Mouse (Mus musculus): ENCODE results near the gene Ncf4.
"Not testable (repeated sequence)": the region's sequence is repeated elsewhere in the genome, so short reads cannot be mapped to it uniquely, and the experiment has no call there.

DNA sequence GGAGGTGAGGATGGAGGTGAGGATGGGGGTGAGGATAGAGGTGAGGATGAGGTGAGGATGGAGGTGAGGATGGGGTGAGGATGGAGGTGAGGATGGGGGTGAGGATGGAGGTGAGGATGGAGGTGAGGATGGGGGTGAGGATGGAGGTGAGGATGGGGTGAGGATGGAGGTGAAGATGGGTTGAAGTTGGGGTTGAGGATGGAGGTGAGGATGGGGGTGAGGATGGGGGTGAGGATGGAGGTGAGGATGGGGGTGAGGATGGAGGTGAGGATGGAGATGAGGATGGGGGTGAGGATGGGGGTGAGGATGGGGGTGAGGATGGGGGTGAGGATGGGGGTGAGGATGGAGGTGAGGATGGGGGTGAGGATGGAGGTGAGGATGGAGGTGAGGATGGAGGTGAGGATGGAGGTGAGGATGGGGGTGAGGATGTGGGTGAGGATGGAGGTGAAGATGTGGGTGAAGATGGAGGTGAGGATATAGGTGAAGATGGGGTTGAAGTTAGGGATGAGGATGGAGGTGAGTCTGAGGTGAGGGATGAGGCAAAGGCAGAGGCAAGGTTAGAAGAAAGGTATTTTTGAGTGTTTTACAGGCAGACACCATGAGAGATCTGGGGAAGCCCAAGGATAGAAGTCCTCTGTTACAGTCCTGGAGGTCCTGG is 12.1 kb downstream of the Ncf4 start:
- not testable (repeated sequence) for TF ChIP-seq GATA1 (IDR thresholded peaks at IDR 0.05; ENCODE audit: borderline replicate concordance, low read length); FLI1 (IDR thresholded peaks at IDR 0.05; ENCODE audit: low read length)

Measured in megakaryocyte, embryonic 14.5 days (primary cell).